Mouse (Mus musculus) activated CD4-positive, CD25-positive, alpha-beta regulatory T cell, adult 9 weeks (primary cell): ENCODE data around the gene Asah2. TPM values are rescaled to one million over a fixed set of nuclear protein-coding genes. Genes with fewer than 3 reads are reported as not detected.

Experiments
- polyA plus RNA-seq: library from polyadenylated mRNA; unstranded; fragments of 100-300 nt; shearing (Covaris generic); gene quantifications from one replicate; pipeline ENCODE4 v1.2.1, GENCODE M21; 2017

Asah2 gene
- polyA plus RNA-seq, result 0.29 TPM

DNA sequence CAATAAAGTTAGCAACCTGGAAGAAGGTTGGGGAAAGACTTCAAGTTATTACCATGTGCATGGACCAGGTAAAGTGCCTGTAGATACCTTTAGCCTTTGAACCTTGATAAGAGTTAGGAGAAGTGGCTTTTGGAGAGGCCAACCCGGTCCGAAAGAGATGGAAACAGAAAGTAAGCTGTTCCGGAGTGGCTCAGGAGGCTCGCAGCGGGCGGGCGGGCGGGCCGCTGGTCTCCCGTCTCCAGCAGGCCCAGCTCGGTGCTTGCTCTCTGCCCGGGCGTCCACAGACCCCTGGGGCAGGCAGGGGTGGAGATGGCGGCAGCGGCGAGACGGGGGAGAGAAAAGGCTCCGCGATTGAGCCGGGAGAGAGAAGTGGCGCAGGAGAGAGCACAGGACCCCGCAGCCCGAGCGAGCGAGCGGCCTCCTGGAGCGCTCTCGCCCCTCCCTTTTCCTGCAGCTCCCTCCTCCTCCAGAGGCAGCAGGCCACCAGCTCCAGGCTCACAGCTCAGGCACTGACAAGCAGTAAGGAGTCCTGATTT is at the start of gene Asah2:
Asah2 (minus strand) TSS at position 441 of the 536 bp plus-strand sequence.

Other genes starting within 250 kb of the Asah2 start
- 0.48 TPM for gene A1cf, start 239.4 kb downstream of the Asah2 start, polyA plus RNA-seq